Comparison of ENCODE assay signal across 8 mouse cellular contexts in genomic region chr16:17132906-17133200, GRCm38 (mm10). TPM values are rescaled to one million over a fixed set of nuclear protein-coding genes. Genes with fewer than 3 reads are reported as not detected.
DNase-seq lines count a peak whose midpoint lies in the region; ATAC-seq and TF ChIP-seq lines count a peak whose summit lies in the region.

No protein-coding gene starts in this region.

- peak overlapping the region; percentile 51; the same call in 1 of the 2 replicates for H3K27ac ChIP-seq in kidney, embryonic 15.5 days
- H3K27ac ChIP-seq in bone marrow macrophage, adult 2 months (ENCODE audit: insufficient read depth, low read depth, low read length) = peak overlapping the region; percentile 45
- no peak overlapping the region for H3K27ac ChIP-seq in hindbrain, embryonic 14.5 days
- H3K27ac ChIP-seq in midbrain, embryonic 14.5 days (replicated peaks; ENCODE audit: low read depth, low read length) = no peak overlapping the region

- H3K36me3 ChIP-seq in kidney, embryonic 15.5 days = no peaks in the 10 kb centered on the region
- no peaks in the 10 kb centered on the region for H3K36me3 ChIP-seq in hindbrain, embryonic 14.5 days (replicated peaks; ENCODE audit: control insufficient read depth, insufficient read depth)
- H3K36me3 ChIP-seq in midbrain, embryonic 14.5 days (ENCODE audit: control insufficient read depth, insufficient read depth, low read length) = no peaks in the 10 kb centered on the region

- TF ChIP-seq CTCF in bone marrow macrophage, adult 2 months (IDR thresholded peaks at IDR 0.05; ENCODE audit: low read depth, low read length) = no peak

- WGBS in kidney, embryonic 15.5 days = 36% methylated on average over 7 of the region's 7 CpGs
- WGBS in hindbrain, embryonic 14.5 days = 36% methylated on average over 7 of the region's 7 CpGs
- 33% methylated on average over 7 of the region's 7 CpGs for WGBS in midbrain, embryonic 14.5 days

- DNase-seq in kidney, adult 8-10 months = no peak
- no peak for DNase-seq in hindbrain, embryonic 14.5 days (ENCODE audit: low spot score)
- DNase-seq in midbrain, embryonic 14.5 days = peak; percentile 11
- DNase-seq in ovary, adult 18-20 months (ENCODE audit: low spot score) = no peak
- no peak for DNase-seq in layer of hippocampus, postnatal 36 days
- DNase-seq in frontal cortex, postnatal 14 days (ENCODE audit: low spot score in 2 of 2) = no peak

- no peaks in the 10 kb centered on the region for H3K27me3 ChIP-seq in kidney, embryonic 15.5 days
- H3K27me3 ChIP-seq in hindbrain, embryonic 14.5 days (ENCODE audit: control insufficient read depth, insufficient read depth, low read length) = no peaks in the 10 kb centered on the region
- no peaks in the 10 kb centered on the region for H3K27me3 ChIP-seq in midbrain, embryonic 14.5 days (ENCODE audit: control insufficient read depth, insufficient read depth, low read length)

- ATAC-seq in kidney, embryonic 15.5 days (replicated peaks; ENCODE audit: low FRiP score) = no peak
- no peak for ATAC-seq in hindbrain, embryonic 14.5 days (ENCODE audit: low FRiP score)
- no peak for ATAC-seq in midbrain, embryonic 14.5 days (ENCODE audit: low FRiP score, low TSS enrichment)

- peak overlapping the region; percentile 98 for H3K4me2 ChIP-seq in kidney, embryonic 15.5 days
- peak overlapping the region; percentile 74 for H3K4me2 ChIP-seq in hindbrain, embryonic 14.5 days (replicated peaks)
- H3K4me2 ChIP-seq in midbrain, embryonic 14.5 days (ENCODE audit: low read length) = peak overlapping the region; percentile 95

- no peaks in the 10 kb centered on the region for H3K9me3 ChIP-seq in kidney, embryonic 15.5 days (replicated peaks)
- no peaks in the 10 kb centered on the region for H3K9me3 ChIP-seq in hindbrain, embryonic 14.5 days (ENCODE audit: control insufficient read depth, low read length)
- no peaks in the 10 kb centered on the region for H3K9me3 ChIP-seq in midbrain, embryonic 14.5 days (ENCODE audit: control insufficient read depth, low read length)

- TF ChIP-seq POLR2A in bone marrow macrophage, adult 2 months (IDR thresholded peaks at IDR 0.05; ENCODE audit: borderline replicate concordance, low read depth, low read length) = no peak

- peak overlapping the region; percentile 34 for H3K9ac ChIP-seq in kidney, embryonic 15.5 days
- peak overlapping the region; percentile 52; the same call in 1 of the 2 replicates for H3K9ac ChIP-seq in hindbrain, embryonic 14.5 days
- no peak overlapping the region for H3K9ac ChIP-seq in midbrain, embryonic 14.5 days (replicated peaks; ENCODE audit: low read length)

- H3K4me1 ChIP-seq in kidney, embryonic 15.5 days = peaks cover 20% of the 10 kb centered on the region
- H3K4me1 ChIP-seq in bone marrow macrophage, adult 2 months (ENCODE audit: control insufficient read depth, insufficient read depth, low read length) = peaks cover 18% of the 10 kb centered on the region
- H3K4me1 ChIP-seq in hindbrain, embryonic 14.5 days (replicated peaks; ENCODE audit: control insufficient read depth, insufficient read depth, low read length) = peaks cover 14% of the 10 kb centered on the region
- peaks cover 9% of the 10 kb centered on the region; the same call in 1 of the 2 replicates for H3K4me1 ChIP-seq in midbrain, embryonic 14.5 days (ENCODE audit: control insufficient read depth, insufficient read depth, low read length)

- peak overlapping the region; percentile 67 for H3K4me3 ChIP-seq in kidney, embryonic 15.5 days (replicated peaks)
- H3K4me3 ChIP-seq in bone marrow macrophage, adult 2 months (ENCODE audit: insufficient read depth, low read length) = peak overlapping the region; percentile 45
- H3K4me3 ChIP-seq in hindbrain, embryonic 14.5 days (replicated peaks; ENCODE audit: low read length) = peak overlapping the region; percentile 79
- peak overlapping the region; percentile 76 for H3K4me3 ChIP-seq in midbrain, embryonic 14.5 days (replicated peaks; ENCODE audit: low read depth, low read length)

RNA-seq across cellular contexts. Expression of gene Sdf2l1, which starts 0.7 kb away (rescaled TPM):
- 94.1 and 94.2 TPM in 2 replicates for polyA plus RNA-seq in kidney, embryonic 15.5 days (2015; fragmentation: Nextera tagmentation; extraction: Ambion mirVana)
- polyA plus RNA-seq in bone marrow macrophage, adult 2 months (2012; ENCODE audit: insufficient read depth, insufficient read length, missing spikeins) = 60.9 and 75.4 TPM in 2 replicates
- polyA plus RNA-seq in hindbrain, embryonic 14.5 days (2014; fragmentation: Nextera tagmentation; extraction: Ambion mirVana) = 24.5 and 25.9 TPM in 2 replicates
- polyA plus RNA-seq in midbrain, embryonic 14.5 days (2014; fragmentation: Nextera tagmentation; extraction: Ambion mirVana) = 20.3 and 23.2 TPM in 2 replicates
- total RNA-seq in layer of hippocampus, postnatal 36 days (2021) = 10 to 100 TPM; 36.6 to 52.7 TPM

RNA-seq across cellular contexts. Expression of gene 2610318N02Rik, which starts 7.9 kb away (rescaled TPM):
- 57.0 and 57.7 TPM in 2 replicates for polyA plus RNA-seq in kidney, embryonic 15.5 days (2015; fragmentation: Nextera tagmentation; extraction: Ambion mirVana)
- 3.7 and 4.4 TPM in 2 replicates for polyA plus RNA-seq in bone marrow macrophage, adult 2 months (2012; ENCODE audit: insufficient read depth, insufficient read length, missing spikeins)
- polyA plus RNA-seq in hindbrain, embryonic 14.5 days (2014; fragmentation: Nextera tagmentation; extraction: Ambion mirVana) = 11.8 and 11.9 TPM in 2 replicates
- polyA plus RNA-seq in midbrain, embryonic 14.5 days (2014; fragmentation: Nextera tagmentation; extraction: Ambion mirVana) = 14.8 and 15.8 TPM in 2 replicates
- 1 to 10 TPM in 1 of 2 experiments, under 1 TPM in 1; 0.94 to 1.4 TPM for total RNA-seq in layer of hippocampus, postnatal 36 days (2021)

RNA-seq across cellular contexts. Expression of gene Ydjc, which starts 11.6 kb away (rescaled TPM):
- 10.5 and 11.5 TPM in 2 replicates for polyA plus RNA-seq in kidney, embryonic 15.5 days (2015; fragmentation: Nextera tagmentation; extraction: Ambion mirVana)
- polyA plus RNA-seq in bone marrow macrophage, adult 2 months (2012; ENCODE audit: insufficient read depth, insufficient read length, missing spikeins) = 2.0 and 3.5 TPM in 2 replicates
- polyA plus RNA-seq in hindbrain, embryonic 14.5 days (2014; fragmentation: Nextera tagmentation; extraction: Ambion mirVana) = 47.5 and 49.2 TPM in 2 replicates
- 34.2 and 46.8 TPM in 2 replicates for polyA plus RNA-seq in midbrain, embryonic 14.5 days (2014; fragmentation: Nextera tagmentation; extraction: Ambion mirVana)
- 10 to 100 TPM; 27.2 to 29.3 TPM for total RNA-seq in layer of hippocampus, postnatal 36 days (2021)

RNA-seq across cellular contexts. Expression of gene Ccdc116, which starts 14.2 kb away (rescaled TPM):
- polyA plus RNA-seq in kidney, embryonic 15.5 days (2015; fragmentation: Nextera tagmentation; extraction: Ambion mirVana) = 0.53 and 0.60 TPM in 2 replicates
- 0.31 TPM in 1 of 2 replicates, not detected in the other for polyA plus RNA-seq in bone marrow macrophage, adult 2 months (2012; ENCODE audit: insufficient read depth, insufficient read length, missing spikeins)
- 3.6 and 3.7 TPM in 2 replicates for polyA plus RNA-seq in hindbrain, embryonic 14.5 days (2014; fragmentation: Nextera tagmentation; extraction: Ambion mirVana)
- 2.0 and 2.7 TPM in 2 replicates for polyA plus RNA-seq in midbrain, embryonic 14.5 days (2014; fragmentation: Nextera tagmentation; extraction: Ambion mirVana)
- 1 to 10 TPM; 1.5 to 1.7 TPM for total RNA-seq in layer of hippocampus, postnatal 36 days (2021)

RNA-seq across cellular contexts. Expression of gene Ppil2, which starts 21.8 kb away (rescaled TPM):
- polyA plus RNA-seq in kidney, embryonic 15.5 days (2015; fragmentation: Nextera tagmentation; extraction: Ambion mirVana) = 134 and 145 TPM in 2 replicates
- 116 and 141 TPM in 2 replicates for polyA plus RNA-seq in bone marrow macrophage, adult 2 months (2012; ENCODE audit: insufficient read depth, insufficient read length, missing spikeins)
- 128 and 136 TPM in 2 replicates for polyA plus RNA-seq in hindbrain, embryonic 14.5 days (2014; fragmentation: Nextera tagmentation; extraction: Ambion mirVana)
- polyA plus RNA-seq in midbrain, embryonic 14.5 days (2014; fragmentation: Nextera tagmentation; extraction: Ambion mirVana) = 142 and 145 TPM in 2 replicates
- total RNA-seq in layer of hippocampus, postnatal 36 days (2021) = 100 to 1,000 TPM in 1 of 2 experiments, 10 to 100 TPM in 1; 84.9 to 102 TPM

Comparison
In these comparisons a context has a peak if more than half of its experiments do, and no peak if none do; other contexts are left out.
1. H3K27ac ChIP-seq: peak in kidney, embryonic 15.5 days (single experiment) and bone marrow macrophage, adult 2 months (single experiment); none in hindbrain, embryonic 14.5 days (single experiment) and midbrain, embryonic 14.5 days (single experiment).
2. Peak in every context shown above with its lines, with median percentiles within 50 percentile points of each other: H3K4me2 ChIP-seq and H3K4me3 ChIP-seq.